Mouse (Mus musculus): ENCODE measurements at regions not wholly inside any gene's neighbourhood (a gene's known extent, or its start where the extent isn't known, plus 50 kb on each side); places are given as distances from the start of the nearest gene placed in this dataset.
A peak's percentile ranks its signal among the peaks of the same experiment; 100 is the strongest.

DNA sequence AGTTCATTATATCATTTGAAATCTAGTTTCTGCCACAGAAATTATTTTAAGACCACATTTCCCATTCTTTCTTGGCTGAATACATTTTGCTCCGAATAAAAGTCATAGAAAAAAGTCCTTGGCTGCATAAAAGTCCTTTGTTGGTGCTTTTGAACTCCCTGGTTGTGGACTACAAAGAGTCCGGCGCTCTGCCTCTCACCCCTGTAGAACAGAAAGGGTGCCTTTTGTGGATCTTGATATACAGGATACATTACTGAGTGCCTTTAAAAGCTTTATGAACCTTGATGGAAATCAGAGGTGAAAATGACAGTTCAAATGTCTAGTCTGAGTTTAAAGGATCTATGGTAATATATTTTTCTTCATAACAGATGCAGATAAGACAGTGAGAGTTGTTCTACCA, 355.5 kb downstream of the Anxa1 start:
- no peak for DNase-seq

DNA sequence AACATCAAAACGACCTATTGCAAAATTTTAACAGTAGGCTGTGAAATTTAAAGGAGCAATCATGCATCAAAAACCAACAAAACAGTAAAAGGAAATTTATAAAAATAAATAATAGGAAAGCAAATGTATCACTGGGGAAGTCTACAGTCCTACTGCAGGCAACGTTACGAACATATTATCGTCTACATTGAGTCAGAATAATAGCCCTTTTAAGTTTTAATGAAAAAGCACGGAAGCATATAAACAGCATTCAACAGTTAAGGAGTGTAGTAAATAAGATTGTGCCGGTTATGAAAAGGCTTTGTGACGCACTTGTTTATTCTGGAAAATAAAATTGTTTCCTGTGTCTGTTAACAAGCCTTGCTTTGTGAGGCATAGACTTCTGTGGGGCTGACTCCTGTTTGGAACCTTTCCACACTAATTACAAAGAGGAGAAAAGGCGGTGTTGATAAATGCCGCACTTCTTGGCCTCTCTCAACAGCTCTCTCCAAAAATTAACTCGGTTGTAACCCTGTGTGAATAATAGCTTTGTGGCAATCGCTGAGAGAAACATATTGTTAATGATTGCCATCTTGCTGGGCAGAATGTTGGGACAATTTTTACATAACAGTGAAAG, 363.0 kb downstream of the Anxa1 start:
- no peak for DNase-seq

DNA sequence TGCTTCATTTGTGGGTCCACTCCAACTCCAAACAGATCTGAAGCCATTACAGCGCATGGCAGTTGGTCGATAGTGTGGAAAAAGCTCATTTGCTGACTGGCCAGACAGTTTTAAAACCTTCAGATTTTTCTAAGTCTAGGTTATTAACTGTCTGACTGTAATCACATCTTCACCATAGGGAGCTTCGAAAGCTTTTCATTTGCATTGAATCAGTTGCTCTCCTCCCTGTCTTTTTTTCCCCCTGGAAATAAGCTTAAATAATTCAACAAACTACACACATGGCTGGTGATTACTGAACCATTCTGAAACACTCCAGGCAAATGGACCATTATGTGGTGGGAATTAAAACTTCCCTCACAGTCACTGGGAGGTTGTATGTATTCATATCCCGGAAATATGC, 376.6 kb downstream of the Anxa1 start:
- no peak for DNase-seq

DNA sequence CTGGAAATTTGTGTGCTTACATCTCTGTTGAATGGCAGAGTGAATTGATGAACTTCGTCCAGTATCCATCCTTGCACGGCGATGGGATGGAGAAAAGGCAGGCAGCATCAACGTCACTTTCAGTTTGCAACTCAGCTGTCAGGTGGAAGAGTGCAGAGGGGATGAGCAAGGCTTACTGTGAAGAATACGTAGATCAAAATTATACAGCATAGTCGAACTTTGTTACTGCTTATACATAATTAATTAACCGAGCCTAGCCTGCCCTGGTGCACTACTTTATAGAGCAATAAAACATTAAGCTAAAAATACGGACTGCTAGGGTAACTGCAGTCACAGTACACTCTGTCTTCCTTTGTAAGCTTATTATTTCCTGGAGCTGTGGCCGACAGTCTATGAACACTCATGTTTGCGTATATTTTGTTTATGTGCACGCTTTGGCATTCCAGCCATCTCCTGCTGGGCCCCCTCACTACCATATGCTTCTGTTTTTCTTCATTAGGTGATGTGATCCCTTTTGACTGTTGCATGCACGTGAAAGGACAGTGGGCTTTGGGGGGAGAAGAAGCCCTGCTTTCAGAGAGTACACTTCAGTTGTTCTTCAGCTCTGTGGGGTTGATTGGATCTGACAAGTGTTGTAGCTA, 380.8 kb downstream of the Anxa1 start:
- no peak for DNase-seq

DNA sequence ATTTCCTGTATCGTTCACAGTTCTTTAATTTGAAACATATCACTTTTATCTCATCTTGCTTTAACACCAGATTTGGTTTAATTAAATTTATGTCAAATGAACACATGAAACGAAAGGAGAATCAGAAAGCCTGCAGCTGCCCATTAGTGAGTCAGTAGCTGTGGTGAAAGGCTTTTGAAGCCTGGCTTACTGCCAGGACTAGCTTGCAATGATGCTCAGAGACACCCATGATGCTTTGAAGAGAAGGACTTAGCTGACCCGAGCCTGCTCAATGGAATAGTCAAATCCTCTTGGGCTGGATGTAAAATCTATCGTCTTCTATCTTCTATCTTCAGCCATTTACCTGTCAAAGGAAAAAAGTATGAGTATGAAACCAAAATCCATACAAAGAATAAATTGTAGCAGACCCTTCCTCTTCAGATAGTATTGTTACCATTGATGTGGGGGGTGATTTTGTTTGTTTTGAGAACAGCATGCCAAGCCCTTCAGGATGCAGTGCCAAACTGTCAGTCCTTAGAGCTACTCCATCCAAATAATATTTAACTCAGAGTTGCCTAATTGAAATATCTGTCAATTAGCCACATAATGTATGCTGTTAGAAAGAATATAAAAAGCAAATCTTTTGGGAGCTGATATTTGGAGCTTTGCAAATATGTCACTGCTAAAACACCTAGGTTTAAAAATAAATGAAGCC, 384.7 kb downstream of the Anxa1 start:
- DNase-seq, result no peak

DNA sequence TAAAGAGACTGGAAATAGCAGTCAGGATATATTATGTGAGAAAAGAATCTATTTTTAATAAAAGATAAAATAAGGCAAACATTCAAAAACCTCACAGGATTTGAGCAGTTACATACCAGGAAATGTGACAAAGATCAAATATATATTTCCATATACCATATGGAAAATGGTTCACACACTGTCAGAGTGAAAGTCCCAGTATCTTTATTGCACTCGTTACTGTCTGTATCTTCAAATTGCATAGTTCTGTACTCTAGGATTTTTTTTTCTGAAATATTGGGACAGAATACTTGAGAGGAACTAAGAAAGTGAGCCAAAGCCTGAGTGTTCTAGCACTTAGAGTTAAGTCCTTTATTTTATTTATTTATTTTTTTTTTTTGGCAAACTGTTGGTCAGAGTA, 403.5 kb downstream of the Anxa1 start:
- DNase-seq, result no peak

DNA sequence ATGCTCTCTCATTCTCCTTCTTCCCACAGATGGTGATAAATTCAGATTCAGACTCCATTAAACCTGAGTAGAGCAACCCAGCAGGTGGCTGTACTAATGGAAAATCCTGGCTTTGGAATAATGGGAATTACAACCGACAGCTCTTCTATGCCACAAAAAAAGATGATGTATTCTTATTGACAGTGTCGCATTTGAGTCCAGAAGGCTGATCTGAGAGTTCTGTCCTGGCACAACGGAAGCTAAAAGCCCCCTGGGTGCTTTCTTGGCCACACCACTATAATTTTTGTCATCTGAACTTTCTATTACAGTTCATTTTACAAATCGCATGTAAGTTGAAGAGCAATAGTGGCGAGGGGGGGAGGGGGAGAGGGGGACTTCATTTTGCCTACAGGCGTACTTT, 411.9 kb downstream of the Anxa1 start:
- no peak for DNase-seq

DNA sequence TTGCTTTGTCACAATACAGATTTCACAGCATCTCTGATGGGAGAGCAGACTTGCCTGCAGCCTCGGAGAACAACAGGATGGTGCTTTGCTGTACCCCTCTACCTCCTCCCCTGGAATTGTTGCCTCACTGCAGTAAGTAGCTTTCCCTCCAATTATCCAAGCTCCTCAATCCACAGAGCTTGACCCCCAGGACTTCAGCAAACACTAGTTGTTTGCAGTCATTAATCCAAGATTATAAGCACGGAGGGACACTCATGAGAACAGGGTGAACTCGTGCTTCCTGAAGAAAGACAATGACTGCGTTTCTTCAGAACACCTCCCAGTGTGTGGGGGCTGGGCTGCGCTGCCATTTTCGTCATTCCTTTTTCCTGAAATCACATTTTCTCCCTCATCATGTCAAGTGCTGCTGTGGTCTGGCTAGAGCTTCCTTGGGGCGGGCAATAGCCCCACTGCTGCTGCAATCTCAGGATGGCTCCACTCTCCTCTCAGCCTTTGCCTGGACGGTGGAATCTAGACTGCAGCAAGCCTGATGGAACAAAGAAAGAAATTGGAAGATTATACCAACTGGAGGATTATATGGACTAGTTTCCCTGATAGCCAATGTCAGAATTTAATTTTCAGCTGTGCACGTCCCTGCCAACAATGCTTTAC, 413.0 kb downstream of the Anxa1 start:
- peak; percentile 5 for DNase-seq

DNA sequence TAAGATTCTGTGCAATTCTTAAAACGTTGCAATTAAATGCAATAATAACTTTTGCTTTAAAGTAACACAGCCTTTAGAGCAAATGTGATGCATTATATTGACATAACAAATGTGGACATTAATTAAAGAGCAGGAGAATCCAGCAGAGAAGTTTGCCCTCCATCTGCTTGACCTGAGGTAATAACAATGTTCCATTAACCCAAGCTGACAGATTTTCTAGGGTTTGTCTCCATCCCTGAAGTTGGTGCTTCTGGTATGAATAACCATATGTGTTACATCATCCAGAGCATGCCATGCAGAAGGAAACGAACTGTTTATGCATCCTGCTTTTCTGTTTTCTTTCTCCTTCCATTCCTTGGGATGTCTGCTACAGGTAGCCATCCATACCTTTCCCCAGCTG, 414.0 kb downstream of the Anxa1 start:
- DNase-seq, result no peak

DNA sequence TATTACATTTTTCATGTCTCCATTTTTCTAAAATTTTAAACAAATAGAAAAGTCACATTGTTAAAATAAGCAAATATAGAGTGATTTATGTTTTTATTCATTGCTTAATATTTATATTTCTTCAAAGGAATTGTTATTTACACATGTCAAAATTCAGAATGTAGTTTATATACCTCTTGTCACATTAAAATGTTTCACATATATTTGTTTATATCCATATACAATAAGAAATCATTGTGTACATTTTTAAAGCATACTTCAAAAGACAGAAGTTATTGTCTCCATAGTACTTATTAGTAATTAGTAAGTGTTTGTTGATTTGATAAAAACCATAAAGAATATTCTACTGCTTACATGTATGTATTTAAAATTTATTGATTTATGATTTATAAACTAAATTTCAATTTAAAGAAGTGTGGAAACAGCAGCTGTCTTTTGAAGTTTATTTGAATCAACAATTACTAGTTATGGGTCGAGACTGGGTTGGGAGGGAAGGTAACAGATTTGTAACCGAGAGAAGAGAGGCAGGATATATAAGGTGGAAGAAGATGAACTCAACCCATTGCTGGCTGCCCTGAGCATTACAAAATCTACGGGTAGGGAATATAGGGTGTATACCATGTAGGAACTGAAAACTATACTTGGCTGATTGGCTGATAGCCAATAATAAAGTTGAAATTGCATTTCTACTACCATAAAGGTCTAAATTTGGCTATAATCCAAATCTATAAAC, 420.8 kb downstream of the Anxa1 start:
- no peak for DNase-seq

DNA sequence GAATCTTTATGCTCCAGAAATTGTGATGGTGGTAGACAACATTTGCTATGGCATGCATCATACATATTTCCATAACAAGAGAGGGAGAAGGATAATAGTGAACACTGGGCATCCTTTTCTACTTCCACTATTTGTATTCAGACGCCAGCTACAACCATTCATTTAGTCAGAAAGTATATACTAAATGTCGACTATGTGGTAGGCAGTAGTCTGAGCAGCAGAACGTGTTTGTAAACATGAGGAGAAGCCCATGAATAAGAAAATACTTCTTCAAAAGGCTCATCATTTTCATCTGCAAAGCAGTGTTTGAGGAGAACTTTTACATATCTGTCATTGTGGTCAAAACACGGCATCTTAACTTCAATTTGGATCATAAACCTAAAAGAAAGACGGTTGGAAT, 421.4 kb downstream of the Anxa1 start:
- no peak for DNase-seq

DNA sequence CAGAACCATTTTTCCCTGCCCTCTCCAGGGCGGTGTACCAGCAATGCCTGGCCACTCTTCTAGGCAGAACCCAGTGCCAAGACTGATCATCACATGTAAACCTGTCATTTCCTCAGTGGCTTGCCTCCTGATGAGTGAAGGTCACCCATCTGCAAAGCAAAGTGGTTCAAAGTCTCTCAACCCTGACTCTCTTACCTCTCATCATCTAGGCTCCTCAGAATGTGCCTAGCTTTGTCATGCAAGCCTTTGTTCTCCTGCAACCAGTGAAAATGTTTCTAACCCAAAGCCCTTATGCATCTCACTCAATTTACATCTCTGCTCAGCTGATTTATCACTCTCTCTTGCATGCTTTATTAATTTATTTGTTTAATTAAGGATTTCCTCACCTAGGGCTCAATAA, 445.5 kb downstream of the Anxa1 start:
- DNase-seq, result no peak

DNA sequence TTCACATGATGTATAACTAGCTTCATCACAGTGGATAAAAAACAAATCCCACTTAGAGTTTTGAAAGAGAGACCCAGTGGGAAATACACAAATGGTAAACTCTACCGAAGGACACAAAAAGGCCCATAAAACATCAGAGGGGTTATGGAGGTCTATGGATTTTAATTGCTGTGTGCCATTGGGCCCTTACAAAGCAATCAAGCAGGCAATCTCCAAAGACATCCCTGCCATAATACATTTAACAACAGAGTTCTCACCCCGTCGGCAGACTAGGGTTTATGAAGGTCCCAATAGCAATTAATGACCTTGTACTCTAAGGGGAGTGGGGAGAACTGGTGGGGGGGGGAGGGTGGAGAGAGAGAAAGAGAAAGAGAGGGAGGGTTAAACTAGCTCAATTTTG, 448.0 kb downstream of the Anxa1 start:
- DNase-seq, result no peak

DNA sequence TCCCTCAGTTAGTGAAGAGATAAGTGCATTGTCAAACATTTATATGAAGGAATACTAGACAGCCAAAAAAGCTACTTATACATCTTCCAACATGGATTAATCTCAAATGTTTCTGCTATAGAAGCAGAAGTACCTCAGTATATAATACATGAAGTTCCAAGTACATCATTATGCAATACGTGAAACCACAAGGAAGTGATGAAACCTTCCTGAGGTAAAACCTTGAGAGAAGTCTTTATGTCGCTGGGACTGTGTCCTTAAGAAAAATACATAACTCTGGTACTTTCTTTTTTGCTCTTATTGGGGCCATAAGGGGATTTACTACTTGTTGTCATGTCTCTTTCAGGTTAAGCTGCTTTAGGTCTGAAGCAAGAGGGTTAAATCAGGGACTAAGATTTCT, 469.6 kb downstream of the Anxa1 start:
- DNase-seq, result no peak

DNA sequence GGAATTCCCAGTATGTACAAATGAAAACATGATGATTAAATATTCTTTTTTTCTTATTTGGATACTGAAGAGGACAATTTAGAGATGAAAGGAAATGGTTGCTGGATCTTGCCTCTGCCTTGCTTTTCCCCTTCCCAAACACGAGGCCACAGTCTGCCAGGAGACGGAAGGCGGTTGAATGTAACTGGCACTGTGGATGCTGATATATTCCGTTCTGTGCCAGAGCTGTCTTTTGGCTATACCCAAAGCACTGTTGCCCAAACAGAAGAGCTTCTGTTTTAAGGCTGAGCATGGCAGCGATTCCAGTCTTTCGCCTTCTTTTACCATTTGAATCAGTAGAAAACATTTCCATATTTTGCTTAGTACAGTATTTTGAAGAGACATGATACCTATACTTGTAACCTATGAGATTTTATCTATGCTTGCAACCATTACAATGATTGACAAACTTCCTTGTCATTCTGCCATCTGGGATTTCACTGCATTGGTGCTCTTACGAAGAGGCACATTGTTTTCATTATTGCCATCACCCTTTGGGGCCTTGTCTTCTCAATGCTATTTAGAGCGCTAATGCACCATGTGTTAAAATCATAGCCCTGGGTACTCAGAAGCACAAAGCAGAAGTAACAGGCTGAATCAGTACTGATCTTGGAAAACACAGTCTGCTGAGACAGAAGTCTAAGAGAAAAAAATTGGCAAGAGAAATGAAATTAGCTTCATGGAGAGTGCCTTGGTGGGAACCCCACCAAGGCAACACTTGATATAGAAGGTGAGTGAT, 504.6 kb downstream of the Anxa1 start:
- DNase-seq, result no peak

DNA sequence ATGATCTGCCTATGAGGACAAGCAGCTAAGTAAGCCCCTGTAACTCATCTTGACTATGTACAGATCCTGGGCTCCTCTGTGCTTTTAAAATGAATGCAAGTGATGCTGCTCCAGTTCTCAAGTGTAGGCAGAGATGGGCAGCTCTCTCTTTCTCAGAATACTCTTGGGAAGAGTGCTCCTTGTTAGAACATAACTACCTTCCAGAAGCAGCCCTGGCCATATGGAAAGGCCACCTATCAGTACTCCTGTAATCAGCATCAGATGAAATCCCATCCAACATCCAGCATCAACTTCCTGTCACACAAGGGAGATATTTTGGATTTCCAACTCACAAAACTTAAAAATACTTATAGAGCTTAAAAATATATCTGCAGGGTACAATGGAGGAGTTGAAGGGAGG, 509.8 kb downstream of the Anxa1 start:
- DNase-seq, result no peak

DNA sequence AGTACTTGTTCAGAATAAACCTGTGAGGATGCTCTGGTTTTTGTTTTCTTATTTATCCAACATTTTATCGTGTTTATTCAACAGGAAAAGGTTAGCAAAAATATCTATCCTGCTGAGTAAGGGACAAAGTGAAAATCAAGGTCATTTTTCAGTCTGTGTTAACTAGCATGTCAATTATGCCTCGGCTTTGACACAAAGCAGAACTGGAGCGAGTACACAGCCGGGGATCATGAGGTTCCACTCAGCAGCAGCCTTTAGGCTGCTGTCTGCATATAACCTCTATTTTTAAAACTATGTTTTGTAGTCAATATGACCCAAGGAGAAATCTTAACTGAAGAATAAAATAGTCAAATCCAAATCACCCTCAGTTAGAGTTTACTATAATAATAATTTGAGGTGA, 542.6 kb downstream of the Anxa1 start:
- DNase-seq, result no peak

DNA sequence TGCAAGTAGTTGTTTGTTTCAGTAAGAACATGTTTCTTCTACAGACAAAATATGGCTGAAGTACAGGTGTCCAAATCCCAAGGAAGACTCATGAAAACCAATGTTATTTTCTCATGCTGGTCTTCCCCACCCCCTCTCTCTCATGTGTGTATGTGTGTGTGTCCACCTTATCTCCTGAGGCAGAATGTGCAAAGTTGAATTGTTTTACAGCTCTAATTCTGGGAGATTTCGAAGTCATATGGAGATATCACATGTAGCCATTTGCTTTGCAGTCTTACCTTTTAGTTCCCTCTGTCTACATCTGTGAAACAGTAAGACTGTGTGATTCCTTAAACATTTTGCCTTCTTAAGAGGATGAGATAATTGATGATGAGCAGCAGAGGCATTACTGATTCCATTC, 582.8 kb downstream of the Anxa1 start:
- no peak for DNase-seq

DNA sequence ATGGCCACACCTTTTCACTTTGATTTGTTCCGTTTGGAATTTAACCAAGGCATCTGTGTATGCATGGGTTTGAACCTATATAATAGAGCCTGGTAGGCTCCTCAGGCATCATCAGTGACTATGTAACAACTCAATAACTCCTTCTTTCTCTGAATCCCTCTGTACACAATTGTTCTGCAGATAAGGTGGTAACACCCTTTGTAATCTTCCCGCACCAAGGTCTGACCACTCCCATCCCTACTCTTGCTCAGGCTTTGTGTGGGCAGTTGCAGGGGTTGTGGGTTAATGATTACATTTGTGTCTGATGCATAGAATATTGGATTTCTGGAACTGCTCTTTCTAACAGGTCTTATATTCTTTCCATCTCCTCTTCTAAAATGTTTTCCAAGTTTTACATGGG, 596.9 kb downstream of the Anxa1 start:
- no peak for DNase-seq

DNA sequence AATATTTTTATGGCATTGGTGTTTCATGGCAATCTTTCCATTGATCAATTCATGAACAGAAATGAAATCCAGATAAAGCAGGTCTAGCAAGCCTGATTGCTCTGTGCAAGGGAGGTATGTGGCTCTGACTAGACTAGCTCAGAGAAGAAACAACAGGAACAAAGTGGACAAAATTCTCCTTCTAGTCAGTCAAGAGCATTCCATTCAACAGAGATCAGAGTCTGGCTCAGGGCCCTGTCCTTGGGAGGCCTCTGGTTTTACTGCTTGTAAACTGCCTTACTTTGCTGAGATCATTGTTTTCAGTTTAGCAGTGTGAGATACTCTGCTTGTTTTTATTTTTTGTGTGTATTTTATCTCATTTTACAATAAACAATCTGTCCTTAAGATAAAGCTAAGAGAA, 607.2 kb downstream of the Anxa1 start:
- DNase-seq, result no peak

DNA sequence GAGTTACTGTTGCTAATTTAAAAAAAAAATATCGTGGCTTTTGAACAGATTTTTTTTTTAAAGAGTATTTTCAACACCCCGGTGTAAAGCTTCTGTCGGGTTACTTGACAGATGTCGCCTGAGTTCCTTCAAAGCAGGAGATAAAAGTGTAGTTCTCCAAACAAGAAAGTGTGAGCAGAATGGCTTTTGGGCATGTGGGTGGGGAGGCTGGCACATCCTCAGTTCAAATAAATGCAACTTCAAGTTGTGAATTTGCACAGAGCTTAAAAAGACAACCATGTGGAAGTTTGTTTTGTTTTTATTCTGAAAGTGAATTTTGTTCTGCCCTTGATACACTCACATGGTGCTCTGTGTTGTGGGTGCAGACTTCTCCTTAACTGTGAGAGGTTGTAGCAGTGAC, 612.9 kb downstream of the Anxa1 start:
- DNase-seq, result no peak

DNA sequence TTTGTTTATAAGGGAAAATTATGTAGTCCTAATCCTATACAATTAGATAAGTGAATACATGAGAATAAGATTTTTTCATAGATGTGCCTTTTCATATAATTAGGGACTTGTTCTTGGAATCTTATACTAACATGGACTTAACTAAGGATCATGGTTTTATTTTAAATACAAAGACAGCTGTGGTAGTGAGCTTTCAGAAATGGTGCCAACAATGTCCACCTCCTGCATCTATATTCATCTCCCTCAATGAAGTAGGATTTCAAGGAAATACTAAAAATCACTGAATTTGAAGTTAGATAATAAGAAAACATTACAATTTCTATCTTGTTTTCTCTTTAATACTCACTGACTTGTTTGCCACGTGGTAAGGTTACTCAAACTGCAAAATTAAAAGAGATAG, 619.8 kb downstream of the Anxa1 start:
- DNase-seq, result no peak

Measured in embryo, embryonic 11 days (tissue).